Mouse (Mus musculus) spleen, adult 2 months (tissue): ENCODE data around the gene Zc3h13.

Experiments
- CTCF ChIP-seq: fragments of 200-500 bp; IDR thresholded peaks from 2 replicates; pipeline ENCODE4 v1.5.1; 2011; ENCODE audit warnings: mild to moderate bottlenecking, inconsistent platforms; ENCODE audit not compliant: insufficient read depth, insufficient read length, insufficient replicate concordance; ENCODE audit errors: extremely low read depth
- POLR2A ChIP-seq: fragments of 200-500 bp; IDR thresholded peaks from 2 replicates; pipeline ENCODE4 v1.6.1; 2011; ENCODE audit warnings: low read depth, low read length, inconsistent platforms

GRCm38 (mm10) chr14:75320269-75320668, 36.1 kb downstream of the Zc3h13 start:
- TF ChIP-seq POLR2A (no peak), CTCF (no peak)
